Mouse (Mus musculus) hindbrain, embryonic 16.5 days (tissue): ENCODE measurements at regions not wholly inside any gene's neighbourhood (a gene's known extent, or its start where the extent isn't known, plus 50 kb on each side); places are given as distances from the start of the nearest gene placed in this dataset.
"Not testable (repeated sequence)": the region's sequence is repeated elsewhere in the genome, so short reads cannot be mapped to it uniquely, and the experiment has no call there.

Experiments
- ATAC-seq: fragments of 200-750 bp; cut with Nextera tagmentation; 2 replicates; pipeline ENCODE4 v1.8.0; 2017; ENCODE audit warnings: moderate TSS enrichment, moderate library complexity
- H3K27ac ChIP-seq: fragments of 300-500 bp; sonication (generic); 2 replicates; pipeline ENCODE4 v1.5.1; 2014; ENCODE audit warnings: low read depth, mild to moderate bottlenecking, control low read depth, low read length, moderate library complexity
- H3K27me3 ChIP-seq: fragments of 300-500 bp; sonication (generic); replicated peaks from 2 replicates; pipeline ENCODE4 v1.6.1; 2014; ENCODE audit warnings: low read length; ENCODE audit not compliant: control insufficient read depth, insufficient read depth
- H3K36me3 ChIP-seq: fragments of 300-500 bp; sonication (generic); 2 replicates; pipeline ENCODE4 v1.6.1; 2014; ENCODE audit warnings: mild to moderate bottlenecking, low read length, moderate library complexity, mixed read lengths; ENCODE audit not compliant: control insufficient read depth, insufficient read depth
- H3K4me1 ChIP-seq: fragments of 300-500 bp; sonication (generic); 2 replicates; pipeline ENCODE4 v1.6.1; 2014; ENCODE audit warnings: low read depth, low read length; ENCODE audit not compliant: control insufficient read depth, insufficient read depth
- H3K4me2 ChIP-seq: fragments of 300-500 bp; sonication (generic); 2 replicates; pipeline ENCODE4 v1.6.1; 2014; ENCODE audit warnings: mild to moderate bottlenecking, low read length, control low read depth, moderate library complexity
- H3K4me3 ChIP-seq: fragments of 300-500 bp; sonication (generic); 2 replicates; pipeline ENCODE4 v1.5.1; 2014; ENCODE audit warnings: mild to moderate bottlenecking, low read length, control low read depth, moderate library complexity
- H3K9ac ChIP-seq: fragments of 300-500 bp; sonication (generic); 2 replicates; pipeline ENCODE4 v1.6.1; 2014; ENCODE audit warnings: low read depth, mild to moderate bottlenecking, control low read depth, low read length, moderate library complexity
- H3K9me3 ChIP-seq: fragments of 300-500 bp; sonication (generic); 2 replicates; pipeline ENCODE4 v1.6.1; 2014; ENCODE audit warnings: mild to moderate bottlenecking, low read length, moderate library complexity; ENCODE audit not compliant: control insufficient read depth
- WGBS: fragments of 180-500 bp; shearing (Covaris S2); extraction: QIAGEN DNeasy Blood & Tissue Kit; methylation state at CpG from one replicate; pipeline ENCODE4 v1.1.7; 2014; 5-methylcytosine and 5-hydroxymethylcytosine counted together

- Histone ChIP-seq H3K27ac (no peak overlapping the region), H3K4me3 (no peak overlapping the region), H3K4me2 (no peak overlapping the region), H3K9me3 (peaks cover 9% of the 10 kb centered on the region), H3K27me3 (no peaks in the 10 kb centered on the region), H3K9ac (no peak overlapping the region), H3K4me1 (no peaks in the 10 kb centered on the region), H3K36me3 (no peaks in the 10 kb centered on the region)
- no peak for ATAC-seq
- WGBS, result 96% methylated on average over 14 of the region's 14 CpGs
Observed at GRCm38 (mm10) chr6:37686094-37686493, 156.1 kb downstream of the Akr1d1 start.

GRCm38 (mm10) chr6:37688866-37689617 lies 159.1 kb downstream of the Akr1d1 start:
- H3K9me3 ChIP-seq, result peaks cover 7% of the 10 kb centered on the region

GRCm38 (mm10) chr6:37689696-37690095 lies 159.7 kb downstream of the Akr1d1 start:
- ATAC-seq, result no peak
- Histone ChIP-seq H3K27me3 (no peaks in the 10 kb centered on the region), H3K4me3 (no peak overlapping the region), H3K4me2 (no peak overlapping the region), H3K36me3 (no peaks in the 10 kb centered on the region), H3K27ac (no peak overlapping the region), H3K9me3 (peaks cover 7% of the 10 kb centered on the region), H3K4me1 (no peaks in the 10 kb centered on the region), H3K9ac (no peak overlapping the region)

More at GRCm38 (mm10) chr6:37688866-37689617, 159.1 kb downstream of the Akr1d1 start:
- Histone ChIP-seq H3K4me3 (no peak overlapping the region), H3K4me1 (no peaks in the 10 kb centered on the region), H3K36me3 (no peaks in the 10 kb centered on the region), H3K9ac (no peak overlapping the region), H3K27ac (no peak overlapping the region), H3K4me2 (no peak overlapping the region), H3K27me3 (no peaks in the 10 kb centered on the region)
- WGBS, result 37% methylated on average over 1 of the region's 1 CpGs
- ATAC-seq, result no peak

GRCm38 (mm10) chr6:37691976-37692644 lies 162.1 kb downstream of the Akr1d1 start:
- WGBS, result 90% methylated on average over 7 of the region's 7 CpGs
- Histone ChIP-seq H3K36me3 (no peaks in the 10 kb centered on the region), H3K4me2 (no peak overlapping the region), H3K4me3 (no peak overlapping the region), H3K9ac (no peak overlapping the region), H3K27me3 (no peaks in the 10 kb centered on the region), H3K4me1 (no peaks in the 10 kb centered on the region), H3K9me3 (peaks cover 3% of the 10 kb centered on the region), H3K27ac (no peak overlapping the region)
- no peak for ATAC-seq

- Histone ChIP-seq H3K4me2 (no peak overlapping the region), H3K4me3 (no peak overlapping the region), H3K4me1 (no peaks in the 10 kb centered on the region), H3K27ac (no peak overlapping the region), H3K9me3 (no peaks in the 10 kb centered on the region), H3K36me3 (no peaks in the 10 kb centered on the region), H3K9ac (no peak overlapping the region), H3K27me3 (no peaks in the 10 kb centered on the region)
- WGBS, result 92% methylated on average over 2 of the region's 2 CpGs
- no peak for ATAC-seq
Observed at GRCm38 (mm10) chr6:37692758-37693157, 162.8 kb downstream of the Akr1d1 start.

GRCm38 (mm10) chr6:37696074-37696473 lies 166.1 kb downstream of the Akr1d1 start:
- Histone ChIP-seq H3K27me3 (no peaks in the 10 kb centered on the region), H3K9me3 (no peaks in the 10 kb centered on the region), H3K4me2 (no peak overlapping the region), H3K36me3 (no peaks in the 10 kb centered on the region), H3K4me3 (no peak overlapping the region), H3K27ac (no peak overlapping the region), H3K9ac (no peak overlapping the region), H3K4me1 (no peaks in the 10 kb centered on the region)
- no peak for ATAC-seq

GRCm38 (mm10) chr6:37703946-37704345 lies 166.7 kb upstream of the Trim24 start:
- Histone ChIP-seq H3K27me3 (no peaks in the 10 kb centered on the region), H3K27ac (no peak overlapping the region), H3K9ac (no peak overlapping the region), H3K4me2 (no peak overlapping the region), H3K36me3 (no peaks in the 10 kb centered on the region), H3K4me3 (no peak overlapping the region), H3K4me1 (no peaks in the 10 kb centered on the region), H3K9me3 (peaks cover 2% of the 10 kb centered on the region; the same call in 1 of the 2 replicates)
- no peak for ATAC-seq
- 81% methylated on average over 2 of the region's 2 CpGs for WGBS

GRCm38 (mm10) chr6:37705733-37706145 lies 164.9 kb upstream of the Trim24 start:
- Histone ChIP-seq H3K27ac (no peak overlapping the region), H3K9ac (no peak overlapping the region), H3K36me3 (no peaks in the 10 kb centered on the region), H3K27me3 (no peaks in the 10 kb centered on the region), H3K4me3 (no peak overlapping the region), H3K9me3 (peaks cover 2% of the 10 kb centered on the region), H3K4me1 (no peaks in the 10 kb centered on the region), H3K4me2 (no peak overlapping the region)
- no peak for ATAC-seq
- 88% methylated on average over 1 of the region's 1 CpGs for WGBS

GRCm38 (mm10) chr6:37707671-37708070 lies 162.9 kb upstream of the Trim24 start:
- not testable (repeated sequence) for H3K9me3 ChIP-seq, ATAC-seq, H3K4me1 ChIP-seq, H3K4me2 ChIP-seq, H3K9ac ChIP-seq, H3K27me3 ChIP-seq, H3K27ac ChIP-seq, H3K36me3 ChIP-seq, H3K4me3 ChIP-seq
- WGBS, result 84% methylated on average over 1 of the region's 1 CpGs
